Mouse (Mus musculus) brown adipose tissue, adult 24 weeks (tissue): ENCODE data around the gene Mb. TPM values are rescaled to one million over a fixed set of nuclear protein-coding genes. Genes with fewer than 3 reads are reported as not detected.

ENCODE experiments used
- H3K27ac ChIP-seq: fragments of 200-500 bp; replicated peaks from 2 replicates; pipeline ENCODE4 v1.5.1; 2012; ENCODE audit warnings: low read depth, mild to moderate bottlenecking, low read length
- H3K4me1 ChIP-seq: fragments of 200-500 bp; 2 replicates; pipeline ENCODE4 v1.6.1; 2012; ENCODE audit warnings: low read length, mixed read lengths; ENCODE audit not compliant: control insufficient read depth, insufficient read depth, insufficient read length
- H3K4me3 ChIP-seq: fragments of 200-500 bp; 2 replicates; pipeline ENCODE4 v1.5.1; 2012; ENCODE audit warnings: low read depth, mild to moderate bottlenecking, low read length, moderate library complexity; ENCODE audit not compliant: insufficient read depth
- polyA plus RNA-seq: library from polyadenylated mRNA; stranded (reverse); fragments of >200 nt; gene quantifications from 2 replicates; pipeline ENCODE4 v1.2.4, GENCODE M21; 2012; ENCODE audit not compliant: missing spikeins, insufficient read depth, insufficient read length

Mb gene
- polyA plus RNA-seq, 1 experiment: 78.0 TPM

GRCm38 (mm10) chr15:77025884-77026583 is 24.4 kb downstream of the Mb start:
- H3K4me3 ChIP-seq: no peak overlapping the region
- H3K4me1 ChIP-seq: peaks cover 12% of the 10 kb centered on the region
- H3K27ac ChIP-seq: no peak overlapping the region

- Histone ChIP-seq H3K4me1 (peaks cover 16% of the 10 kb centered on the region), H3K27ac (0 out of 2 replicates have a peak overlapping the region, but pooled peaks have one; percentile 7)
Observed at GRCm38 (mm10) chr15:77022401-77022957, 28.0 kb downstream of the Mb start.

GRCm38 (mm10) chr15:77021851-77022250 is 28.6 kb downstream of the Mb start:
- Histone ChIP-seq H3K4me1 (peaks cover 16% of the 10 kb centered on the region), H3K27ac (peak overlapping the region; percentile 63), H3K4me3 (no peak overlapping the region)

More at GRCm38 (mm10) chr15:77022401-77022957, 28.0 kb downstream of the Mb start:
- no peak overlapping the region for H3K4me3 ChIP-seq

- H3K4me3 ChIP-seq: no peak overlapping the region
- peak overlapping the region; percentile 63 for H3K27ac ChIP-seq
- peaks cover 16% of the 10 kb centered on the region for H3K4me1 ChIP-seq
Observed at GRCm38 (mm10) chr15:77021056-77021455, 29.4 kb downstream of the Mb start.

GRCm38 (mm10) chr15:77020136-77020535 is 30.3 kb downstream of the Mb start:
- no peak overlapping the region for H3K4me3 ChIP-seq
- H3K27ac ChIP-seq: peak overlapping the region; percentile 32; the same call in 1 of the 2 replicates
- H3K4me1 ChIP-seq: peaks cover 14% of the 10 kb centered on the region

- Histone ChIP-seq H3K4me1 (peaks cover 19% of the 10 kb centered on the region), H3K27ac (0 out of 2 replicates have a peak overlapping the region, but pooled peaks have one; percentile 9), H3K4me3 (no peak overlapping the region)
Observed at GRCm38 (mm10) chr15:77019533-77019932, 30.9 kb downstream of the Mb start.

- no peak overlapping the region for H3K4me3 ChIP-seq
- peaks cover 21% of the 10 kb centered on the region for H3K4me1 ChIP-seq
- H3K27ac ChIP-seq: no peak overlapping the region
Observed at GRCm38 (mm10) chr15:77018740-77019340, 31.6 kb downstream of the Mb start.

GRCm38 (mm10) chr15:77017897-77018296 is 32.6 kb downstream of the Mb start:
- no peak overlapping the region for H3K4me3 ChIP-seq
- no peak overlapping the region for H3K27ac ChIP-seq
- H3K4me1 ChIP-seq: peaks cover 26% of the 10 kb centered on the region

GRCm38 (mm10) chr15:77016509-77016908 is 34.0 kb downstream of the Mb start:
- Histone ChIP-seq H3K27ac (no peak overlapping the region), H3K4me1 (peaks cover 19% of the 10 kb centered on the region), H3K4me3 (no peak overlapping the region)

- Histone ChIP-seq H3K4me1 (peaks cover 16% of the 10 kb centered on the region), H3K4me3 (no peak overlapping the region), H3K27ac (peak overlapping the region; percentile 51)
Observed at GRCm38 (mm10) chr15:77014985-77015384, 35.5 kb downstream of the Mb start.

GRCm38 (mm10) chr15:77014431-77014830 is 36.0 kb downstream of the Mb start:
- peaks cover 14% of the 10 kb centered on the region for H3K4me1 ChIP-seq
- no peak overlapping the region for H3K4me3 ChIP-seq
- H3K27ac ChIP-seq: peak overlapping the region; percentile 51

GRCm38 (mm10) chr15:77013753-77014241 is 36.7 kb downstream of the Mb start:
- Histone ChIP-seq H3K4me3 (no peak overlapping the region), H3K27ac (0 out of 2 replicates have a peak overlapping the region, but pooled peaks have one; percentile 1), H3K4me1 (peaks cover 14% of the 10 kb centered on the region)

GRCm38 (mm10) chr15:77008851-77009250 is 41.6 kb downstream of the Mb start:
- Histone ChIP-seq H3K4me1 (peaks cover 11% of the 10 kb centered on the region), H3K27ac (no peak overlapping the region), H3K4me3 (no peak overlapping the region)

- Histone ChIP-seq H3K4me1 (peaks cover 7% of the 10 kb centered on the region), H3K27ac (peak overlapping the region; percentile 74), H3K4me3 (no peak overlapping the region)
Observed at GRCm38 (mm10) chr15:77003868-77004215, 46.6 kb downstream of the Mb start.

- Histone ChIP-seq H3K4me3 (no peak overlapping the region), H3K4me1 (peaks cover 4% of the 10 kb centered on the region), H3K27ac (peak overlapping the region; percentile 74)
Observed at GRCm38 (mm10) chr15:77003173-77003867, 47.1 kb downstream of the Mb start.
